Mouse (Mus musculus) C2C12 (cell line): Measurements from ENCODE around the gene Bco2.

Source experiments
- CTCF ChIP-seq: IDR thresholded peaks from one replicate; pipeline ENCODE4 v1.5.1; 2011; ENCODE audit not compliant: control insufficient read depth, insufficient read depth, insufficient read length
- MAX ChIP-seq: IDR thresholded peaks from one replicate; pipeline ENCODE4 v1.6.1; 2011; ENCODE audit warnings: mild to moderate bottlenecking, control low read depth

- TF ChIP-seq CTCF (no peak), MAX (no peak)
Measured at GRCm38 (mm10) chr9:50565940-50566339, 11.0 kb upstream of the Bco2 start.
